Mouse (Mus musculus) thymus, postnatal 14 days (tissue): Measurements from ENCODE around the gene Dock10.

Experiments
- DNase-seq: peaks from one replicate; pipeline ENCODE4 v3.0.0; 2021

The Dock10 gene

DNA sequence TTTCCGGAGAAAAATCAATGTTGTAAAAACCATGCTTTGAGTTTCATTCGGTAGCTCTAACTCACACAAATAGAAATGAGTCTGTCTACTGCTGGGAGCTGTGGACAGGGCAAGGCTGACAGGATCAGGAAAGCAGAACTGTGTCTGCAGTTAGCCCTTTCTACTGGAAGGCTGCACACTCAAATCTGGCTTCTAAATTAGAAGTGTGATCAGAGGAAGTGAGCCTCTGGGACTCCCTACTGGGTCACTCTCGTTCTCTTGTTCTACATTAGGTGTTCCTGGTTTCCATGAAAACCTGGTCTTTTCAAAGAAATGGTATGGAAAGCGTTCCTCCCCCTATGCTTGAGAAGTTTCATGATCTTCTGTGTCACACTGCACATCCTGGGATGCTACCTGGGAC is 103.1 kb downstream of the Dock10 start:
- no peak for DNase-seq

- no peak for DNase-seq
These were observed 104.2 kb downstream of the Dock10 start for GRCm38 (mm10) chr1:80654177-80654576.

DNA sequence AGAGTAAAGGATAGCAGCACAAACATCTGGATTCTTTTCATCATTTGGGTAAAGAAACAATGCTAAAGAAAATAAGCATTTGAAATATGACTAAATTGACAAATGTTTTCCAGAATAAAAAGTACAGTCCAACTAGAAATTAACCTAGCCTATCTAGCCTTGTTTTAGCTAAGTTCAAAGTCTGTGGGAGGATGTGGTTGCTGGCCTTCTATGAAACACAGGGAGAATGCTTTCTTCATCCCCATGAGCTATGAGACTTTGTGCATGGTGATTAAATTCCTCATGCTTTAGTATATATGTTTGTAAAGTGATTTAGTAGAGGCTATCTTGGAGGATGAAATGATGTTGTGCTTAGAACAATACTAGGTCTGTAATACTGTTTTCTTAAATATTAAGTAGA is 105.5 kb downstream of the Dock10 start:
- no peak for DNase-seq

DNA sequence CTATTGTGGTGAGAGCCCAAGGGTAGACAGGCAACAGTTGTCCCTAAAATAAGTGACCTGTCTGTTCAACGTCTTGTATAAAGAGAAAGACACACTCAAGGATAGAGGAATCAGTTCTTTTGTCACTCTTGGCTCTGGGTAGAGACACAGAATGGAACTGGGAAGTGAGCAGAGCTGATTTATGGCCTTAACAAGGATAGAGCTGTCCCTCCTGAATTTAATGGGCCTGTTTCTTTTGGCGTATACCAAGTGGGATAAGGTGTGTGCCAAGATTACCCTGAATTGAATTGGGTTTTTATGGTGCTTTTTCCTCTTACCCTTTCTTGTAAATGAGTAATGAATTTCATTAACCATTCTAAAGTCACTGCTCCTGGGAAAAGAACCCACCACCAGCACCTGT is 106.2 kb downstream of the Dock10 start:
- no peak for DNase-seq

DNA sequence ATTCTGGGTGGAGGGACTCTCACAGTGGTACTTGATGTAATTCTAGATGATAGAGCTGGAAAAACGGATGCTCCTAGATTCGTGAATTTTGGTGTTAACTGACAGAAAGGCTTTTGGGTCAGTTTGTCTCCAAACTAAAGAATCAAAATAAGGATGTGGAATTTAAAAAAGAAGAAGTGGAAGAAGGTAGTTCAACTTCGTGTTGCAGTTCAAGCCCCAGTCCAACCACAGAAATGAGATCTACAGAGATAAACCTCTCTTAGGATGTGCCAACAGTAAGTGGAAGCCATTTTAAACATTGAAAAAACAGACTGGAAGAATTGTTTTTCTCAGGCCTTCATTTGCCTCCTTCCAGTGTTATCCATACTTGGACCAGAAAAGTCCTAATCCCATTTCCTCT is 111.7 kb downstream of the Dock10 start:
- DNase-seq, result no peak

DNA sequence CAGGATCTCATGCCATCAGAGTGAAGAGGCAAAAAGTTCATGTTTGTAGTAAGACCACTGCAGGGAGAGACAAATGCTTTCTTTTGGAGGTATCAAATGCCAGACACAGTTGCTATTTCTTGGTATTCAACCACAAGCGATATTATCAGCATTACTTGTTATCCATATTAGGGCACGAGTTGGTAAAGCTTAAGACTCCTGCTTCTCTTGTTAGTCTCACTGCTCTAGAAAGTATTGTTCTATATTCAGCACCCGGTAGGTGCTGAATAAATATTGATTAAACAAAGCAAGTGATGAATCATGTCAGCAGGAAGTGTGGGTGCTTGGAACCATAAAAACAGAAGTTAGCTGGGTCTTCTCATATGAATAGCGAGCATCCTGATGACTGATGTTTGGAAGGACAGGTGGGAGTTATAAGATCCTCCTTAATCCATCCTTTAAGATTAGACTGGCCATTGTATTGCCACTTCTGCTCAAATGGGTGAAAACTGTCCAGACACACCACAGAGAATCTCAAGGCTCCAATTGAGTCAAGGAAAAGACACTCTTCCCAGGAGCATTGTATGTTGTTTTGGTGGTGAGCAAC is 114.4 kb downstream of the Dock10 start:
- DNase-seq, result no peak

DNA sequence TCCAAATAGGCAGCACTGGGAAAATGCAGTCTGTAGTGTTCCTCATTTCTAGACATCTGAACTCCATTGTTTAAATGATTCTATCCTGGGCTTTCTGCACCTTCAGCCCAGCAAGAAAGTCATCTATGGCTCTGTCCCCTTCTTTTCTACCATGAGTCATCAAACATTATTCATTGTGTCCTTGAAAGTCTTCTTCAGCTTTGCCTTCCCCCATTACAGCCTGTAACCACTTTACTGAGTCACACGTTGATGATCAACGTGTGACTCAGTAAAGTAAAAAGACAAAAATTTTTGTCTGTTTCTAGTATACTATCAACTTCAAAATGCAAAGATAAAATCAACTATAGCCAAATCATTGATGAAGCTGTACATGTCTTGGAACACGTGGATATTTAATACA is 116.5 kb downstream of the Dock10 start:
- DNase-seq, result no peak

DNA sequence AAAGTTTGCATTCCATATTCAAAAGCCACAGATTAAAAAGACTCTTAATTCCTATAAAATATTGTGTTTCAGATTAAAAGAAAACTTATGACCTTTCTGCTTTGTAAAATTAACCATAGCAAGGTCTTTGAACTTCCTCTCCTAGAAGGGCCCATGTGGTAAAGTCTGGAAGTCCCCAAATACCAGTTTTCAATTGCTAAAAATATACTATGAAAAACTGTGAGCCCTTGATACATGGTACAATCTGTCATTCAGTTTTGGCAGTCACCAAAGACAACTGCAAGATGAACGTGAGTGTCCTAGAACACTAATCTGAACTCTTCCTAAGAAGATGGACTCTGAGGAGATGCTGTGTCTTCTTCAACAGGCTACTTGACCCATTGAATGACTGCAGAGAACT is 117.0 kb downstream of the Dock10 start:
- DNase-seq, result no peak

DNA sequence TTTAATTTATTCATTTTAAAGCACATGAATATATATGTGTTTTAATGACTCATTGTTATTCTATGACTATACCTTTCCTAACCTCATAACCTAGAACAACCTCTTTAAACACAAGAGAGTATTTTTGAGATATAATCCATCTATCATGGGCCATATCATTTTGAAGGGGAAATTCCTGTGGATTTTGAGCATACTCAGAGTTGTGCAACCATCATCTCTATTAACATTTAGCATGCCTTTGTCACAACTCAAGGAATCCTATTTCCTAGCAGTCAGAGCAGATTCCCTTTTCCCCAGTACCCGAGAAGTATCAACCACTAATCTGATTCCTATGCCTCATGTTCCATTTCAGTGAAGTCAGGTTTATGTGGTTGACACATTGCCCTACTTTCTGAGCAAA is 118.8 kb downstream of the Dock10 start:
- DNase-seq, result no peak

DNA sequence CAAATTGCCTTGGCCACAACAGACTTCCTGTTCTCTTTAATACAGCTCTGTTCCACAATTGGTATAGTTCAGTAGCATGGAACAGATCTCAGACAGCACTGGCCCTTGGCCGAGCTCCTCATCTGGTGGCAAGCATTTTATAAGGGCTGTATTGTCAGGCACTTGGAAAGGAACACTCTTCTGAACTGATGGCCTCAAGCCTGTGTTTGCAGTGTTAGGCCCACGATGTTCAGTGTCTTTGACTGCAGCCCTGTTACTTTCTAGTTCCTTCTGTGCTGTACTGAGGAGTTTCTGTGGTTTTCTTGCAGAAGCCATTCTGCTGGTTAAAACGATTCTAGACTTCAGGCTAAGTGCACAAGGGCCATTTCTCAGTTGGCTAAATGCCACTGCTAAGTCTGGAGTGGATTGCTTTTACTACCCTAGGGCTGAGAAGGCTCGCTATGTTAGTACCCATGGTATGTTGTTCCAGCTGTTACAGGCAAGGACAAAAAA is 121.1 kb downstream of the Dock10 start:
- peak; percentile 12 for DNase-seq

- no peak for DNase-seq
These were observed 122.5 kb downstream of the Dock10 start for GRCm38 (mm10) chr1:80635825-80636224.

GRCm38 (mm10) chr1:80633536-80633935 is 124.8 kb downstream of the Dock10 start:
- DNase-seq, result no peak

DNA sequence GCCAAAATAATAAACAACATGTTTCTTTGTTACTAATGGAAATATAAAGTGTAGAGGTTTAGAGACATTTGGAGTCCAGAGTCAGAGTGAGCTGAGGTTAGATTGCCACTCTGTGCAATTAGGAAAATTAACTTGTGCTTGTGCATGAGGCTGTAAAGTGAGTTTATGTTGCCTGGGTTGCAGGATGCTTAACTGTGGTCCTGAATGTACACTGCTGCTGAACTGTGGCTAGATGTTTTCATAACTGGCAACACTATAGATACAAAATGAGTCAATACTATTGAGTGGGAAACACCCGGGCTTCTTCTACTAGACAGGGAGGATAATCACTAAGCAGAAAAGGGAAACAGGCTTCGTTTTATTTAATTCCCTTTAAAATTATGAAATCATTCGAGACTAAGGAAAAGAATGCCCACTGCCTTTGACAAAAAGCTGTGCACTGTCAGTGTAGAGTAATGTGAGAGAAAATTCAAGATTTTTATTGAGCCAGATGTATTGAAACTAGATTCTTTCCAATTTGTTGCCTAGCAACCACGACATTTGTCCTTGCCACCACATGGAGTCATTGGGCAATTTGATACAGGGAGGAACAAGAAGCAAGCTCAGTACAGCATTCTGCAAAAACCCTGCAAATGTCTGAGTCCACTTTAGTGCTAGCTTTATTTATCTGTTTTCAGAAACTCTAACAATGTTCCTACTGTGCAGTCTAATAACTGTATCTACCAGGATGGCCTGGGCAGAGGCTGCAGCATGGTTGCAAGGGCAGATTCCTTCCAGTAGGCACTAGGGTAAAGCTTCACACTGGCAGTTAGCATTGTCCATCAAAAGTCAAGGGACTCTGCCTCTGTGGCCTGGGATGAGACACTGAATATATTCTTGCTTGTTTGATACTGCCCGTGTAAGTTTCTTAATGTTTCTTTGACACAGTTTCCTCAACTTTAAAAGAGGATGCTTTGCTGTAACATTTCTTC is 127.9 kb downstream of the Dock10 start:
- no peak for DNase-seq

DNA sequence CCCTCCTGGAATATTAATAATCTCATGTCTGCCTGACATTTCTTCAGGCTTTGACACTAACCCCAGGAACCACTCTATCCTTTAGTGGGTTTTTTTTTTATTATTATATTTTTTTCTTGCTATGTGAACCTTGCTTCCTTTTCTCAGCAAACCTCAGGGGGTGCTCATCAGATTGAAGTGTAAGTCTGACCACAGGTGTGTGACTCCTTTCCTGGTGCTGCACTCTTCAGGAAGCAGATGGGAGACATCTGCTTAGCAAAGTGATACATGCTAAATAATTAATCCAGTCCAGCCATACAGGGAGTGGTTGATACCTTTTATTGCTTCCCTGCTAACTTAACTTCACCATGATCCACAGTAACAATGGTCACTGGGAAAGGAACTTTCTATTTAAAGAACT is 130.3 kb downstream of the Dock10 start:
- no peak for DNase-seq

GRCm38 (mm10) chr1:80626800-80627199 is 131.5 kb downstream of the Dock10 start:
- no peak for DNase-seq

DNA sequence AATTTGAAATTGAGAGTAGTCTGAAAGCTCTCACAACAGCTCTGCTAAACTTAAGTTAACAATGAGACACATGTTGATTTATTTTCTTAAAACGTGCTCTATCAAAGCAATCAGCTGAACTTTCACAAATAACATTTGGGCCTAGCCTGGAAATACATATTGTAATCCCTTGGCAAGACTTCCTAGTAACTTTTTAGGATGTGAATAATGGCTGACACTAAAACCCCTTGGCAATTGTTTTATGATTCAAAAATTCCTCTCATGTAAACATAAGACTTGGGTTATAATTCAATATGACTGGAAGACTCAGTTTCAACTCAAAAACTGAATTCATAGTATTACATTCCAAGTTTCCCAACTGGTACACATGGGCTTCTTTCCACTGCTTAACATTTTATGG is 133.0 kb downstream of the Dock10 start:
- no peak for DNase-seq

DNA sequence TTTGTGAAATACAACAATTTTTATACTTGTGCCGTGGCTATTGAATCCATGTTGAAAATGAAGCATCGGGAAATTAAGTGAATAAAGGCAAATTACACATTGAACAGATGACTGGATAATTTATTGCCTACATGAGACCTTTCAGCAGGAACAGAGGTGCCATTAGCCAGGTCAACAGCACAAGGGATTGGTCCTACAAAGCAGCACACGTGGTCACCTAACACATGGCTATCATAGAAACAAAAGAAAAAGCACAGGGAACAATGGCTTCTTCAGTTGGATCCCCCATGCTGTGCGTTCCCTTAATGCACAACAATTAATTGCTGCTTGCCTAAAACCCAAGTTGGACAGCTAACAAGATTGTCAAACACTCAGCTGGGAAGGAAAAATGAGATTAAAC is 133.8 kb downstream of the Dock10 start:
- no peak for DNase-seq

- DNase-seq, result no peak
These were observed 135.7 kb downstream of the Dock10 start for GRCm38 (mm10) chr1:80622646-80623045.

DNA sequence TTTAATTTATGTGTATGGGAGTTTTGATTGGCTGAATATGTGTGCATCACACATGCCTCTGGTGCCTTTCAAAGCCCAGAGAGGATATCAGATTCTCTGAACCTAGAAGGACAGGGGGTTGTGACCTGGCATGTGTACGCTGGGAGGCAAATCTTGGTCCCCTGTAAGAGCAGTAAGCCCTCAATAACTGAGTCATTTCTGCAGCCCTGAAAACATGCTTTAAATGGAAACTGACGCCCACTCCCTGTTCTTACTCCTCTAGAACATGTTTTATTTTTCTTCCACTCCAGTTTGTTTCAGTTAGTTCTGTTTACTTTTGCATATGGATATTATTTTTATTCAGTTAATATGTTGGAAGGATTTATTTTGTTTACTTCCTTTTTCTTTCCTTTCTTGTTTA is 139.2 kb downstream of the Dock10 start:
- DNase-seq, result no peak

GRCm38 (mm10) chr1:80616671-80617070 is 141.7 kb downstream of the Dock10 start:
- DNase-seq, result no peak

DNA sequence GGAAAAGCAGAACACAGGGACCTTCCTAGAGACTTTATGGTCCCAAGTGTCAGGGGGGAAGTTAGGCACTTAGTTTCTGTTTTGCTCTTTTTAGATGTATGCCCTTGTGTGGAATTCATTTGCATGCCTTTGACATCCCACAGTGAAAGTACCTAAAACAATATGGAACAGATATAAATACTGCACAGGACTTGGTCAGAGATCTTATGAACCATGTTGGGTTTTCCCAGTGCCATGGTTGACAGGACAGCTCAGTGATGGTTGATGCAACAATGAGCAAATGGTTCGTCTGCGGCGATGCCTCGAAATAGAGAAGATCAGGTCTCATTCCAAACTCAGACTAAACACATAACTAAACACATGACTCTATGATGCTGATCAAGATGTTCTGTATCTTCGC is 143.6 kb downstream of the Dock10 start:
- DNase-seq, result no peak

- no peak for DNase-seq
These were observed 144.8 kb downstream of the Dock10 start for GRCm38 (mm10) chr1:80613395-80614011.

GRCm38 (mm10) chr1:80607546-80607945 is 150.8 kb downstream of the Dock10 start:
- DNase-seq, result no peak
